In the genomic region with DNA sequence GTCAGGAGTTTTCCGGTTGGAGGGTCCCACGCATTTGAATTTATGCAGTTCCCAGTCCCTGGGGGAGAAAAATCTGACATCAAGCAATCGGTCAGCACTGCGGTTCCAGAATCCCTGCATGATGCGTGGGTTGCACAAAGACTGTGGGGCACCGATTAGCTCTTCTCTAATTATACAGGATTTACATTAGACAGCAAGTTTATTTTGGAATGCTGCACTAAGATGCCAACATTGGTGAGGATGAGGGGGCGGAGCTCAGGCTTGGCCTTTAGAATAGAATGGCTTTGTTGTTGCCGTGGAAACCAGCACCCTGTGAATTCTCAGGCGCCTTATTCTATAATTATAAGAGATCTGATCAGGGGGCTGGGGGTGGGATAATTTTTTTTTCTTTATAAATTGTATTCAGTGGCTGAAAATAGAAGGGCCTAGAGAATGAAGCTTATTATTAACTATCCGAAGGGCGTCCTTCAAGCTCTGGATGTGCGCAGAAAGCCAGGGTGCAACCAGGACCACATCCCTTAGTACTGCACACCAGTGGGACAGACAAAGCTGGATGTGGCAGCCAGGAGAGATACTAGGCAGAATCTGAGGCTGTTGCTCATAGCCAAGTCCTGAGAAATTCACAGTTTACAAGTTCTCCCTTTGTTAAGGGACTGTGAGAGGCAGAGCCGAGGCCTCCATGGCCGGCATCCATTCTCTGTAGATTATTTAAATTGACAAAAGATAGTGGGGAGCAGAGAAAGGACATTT, we compare ENCODE assay signal across 9 mouse cellular contexts.
DNase-seq lines count a peak whose midpoint lies in the region; ATAC-seq and TF ChIP-seq lines count a peak whose summit lies in the region.
"Had no signal": no experiment of that assay in that cellular context is flagged by ENCODE, and none has a peak within 500 bp of the region (broad histone marks: within the 10 kb centered on the region; RNA-seq: fewer than 3 reads in every experiment).

No protein-coding gene starts in this region.

- H3K36me3 ChIP-seq in forebrain, embryonic 12.5 days (replicated peaks) = no peaks in the 10 kb centered on the region
- H3K36me3 ChIP-seq in hindbrain, postnatal 0 days (ENCODE audit: insufficient read depth, low read length) = no peaks in the 10 kb centered on the region
- no peaks in the 10 kb centered on the region for H3K36me3 ChIP-seq in midbrain, embryonic 13.5 days
- H3K36me3 ChIP-seq: limb, embryonic 13.5 days had no signal

- H3K27ac ChIP-seq in forebrain, embryonic 12.5 days = peak overlapping the region; percentile 87
- peak overlapping the region; percentile 51; the same call in 1 of the 2 replicates for H3K27ac ChIP-seq in hindbrain, postnatal 0 days
- peak overlapping the region; percentile 78 for H3K27ac ChIP-seq in midbrain, embryonic 13.5 days
- H3K27ac ChIP-seq: limb, embryonic 13.5 days had no signal

- no peaks in the 10 kb centered on the region for H3K9me3 ChIP-seq in forebrain, embryonic 12.5 days
- no peaks in the 10 kb centered on the region for H3K9me3 ChIP-seq in hindbrain, postnatal 0 days (ENCODE audit: low read length)
- H3K9me3 ChIP-seq in midbrain, embryonic 13.5 days = no peaks in the 10 kb centered on the region
- H3K9me3 ChIP-seq: limb, embryonic 13.5 days had no signal

- no peak overlapping the region for H3K9ac ChIP-seq in forebrain, embryonic 12.5 days
- H3K9ac ChIP-seq in hindbrain, postnatal 0 days (replicated peaks; ENCODE audit: low read length) = no peak overlapping the region
- no peak overlapping the region for H3K9ac ChIP-seq in midbrain, embryonic 13.5 days (replicated peaks)
- H3K9ac ChIP-seq: limb, embryonic 13.5 days had no signal

- H3K4me2 ChIP-seq in forebrain, embryonic 12.5 days = peak overlapping the region; percentile 17; the same call in 1 of the 2 replicates
- H3K4me2 ChIP-seq in hindbrain, postnatal 0 days (ENCODE audit: low read depth, low read length) = no peak overlapping the region
- H3K4me2 ChIP-seq in midbrain, embryonic 13.5 days (replicated peaks) = no peak overlapping the region
- H3K4me2 ChIP-seq: limb, embryonic 13.5 days had no signal

- TF ChIP-seq CTCF in hindbrain, postnatal 0 days (IDR thresholded peaks at IDR 0.05; ENCODE audit: low read depth) = no peak

- peaks cover 21% of the 10 kb centered on the region for H3K4me1 ChIP-seq in forebrain, embryonic 12.5 days
- H3K4me1 ChIP-seq in hindbrain, postnatal 0 days (ENCODE audit: insufficient read depth, low read length) = peaks cover 10% of the 10 kb centered on the region
- peaks cover 17% of the 10 kb centered on the region for H3K4me1 ChIP-seq in midbrain, embryonic 13.5 days (replicated peaks)
- H3K4me1 ChIP-seq: limb, embryonic 13.5 days had no signal

- 40% methylated on average over 14 of the region's 14 CpGs for WGBS in forebrain, embryonic 12.5 days
- WGBS in hindbrain, postnatal 0 days = 20% methylated on average over 14 of the region's 14 CpGs
- 37% methylated on average over 14 of the region's 14 CpGs for WGBS in midbrain, embryonic 13.5 days

- H3K27me3 ChIP-seq in forebrain, embryonic 12.5 days = no peaks in the 10 kb centered on the region
- no peaks in the 10 kb centered on the region for H3K27me3 ChIP-seq in hindbrain, postnatal 0 days (ENCODE audit: insufficient read depth, low read length)
- H3K27me3 ChIP-seq in midbrain, embryonic 13.5 days = no peaks in the 10 kb centered on the region
- H3K27me3 ChIP-seq: limb, embryonic 13.5 days had no signal

- no peak overlapping the region for H3K4me3 ChIP-seq in forebrain, embryonic 12.5 days (replicated peaks)
- no peak overlapping the region for H3K4me3 ChIP-seq in hindbrain, postnatal 0 days (ENCODE audit: low read length)
- H3K4me3 ChIP-seq in midbrain, embryonic 13.5 days (replicated peaks) = no peak overlapping the region
- H3K4me3 ChIP-seq: limb, embryonic 13.5 days had no signal

- DNase-seq in ZHBTc4 (ENCODE audit: low read depth, low spot score) = peak; percentile 16
- peak; percentile 81 for DNase-seq in hindbrain, postnatal 0 days (ENCODE audit: low spot score)
- no peak for DNase-seq in gastrocnemius, postnatal 14 days
- DNase-seq in gastrocnemius, adult 8-10 months (ENCODE audit: low spot score in 2 of 2) = no peak
- DNase-seq in adrenal gland, adult 2 months = no peak
- no peak for DNase-seq in cerebellum, adult 11 months

- ATAC-seq in forebrain, embryonic 12.5 days (ENCODE audit: low FRiP score) = peak; percentile 79; the same call in 1 of the 2 replicates
- peak; percentile 88 for ATAC-seq in hindbrain, postnatal 0 days
- ATAC-seq in midbrain, embryonic 13.5 days = peak; percentile 75

- intact Hi-C loops in gastrocnemius, postnatal 14 days (cut with DNase I; ENCODE audit: low total_unique reads) = no loop called here

Comparison
In these comparisons a context has a peak if more than half of its experiments do, and no peak if none do; other contexts are left out.
1. DNase-seq: peak in ZHBTc4 (single experiment) and hindbrain, postnatal 0 days (single experiment); none in gastrocnemius, postnatal 14 days (single experiment), gastrocnemius, adult 8-10 months (0 of 2), adrenal gland, adult 2 months (single experiment) and cerebellum, adult 11 months (single experiment).
2. Peak in every context shown above with its lines, with median percentiles within 50 percentile points of each other: ATAC-seq and H3K27ac ChIP-seq.